Comparison of ENCODE assay signal across 8 mouse cellular contexts in genomic region chr15:80256242-80256641, GRCm38 (mm10). TPM values are rescaled to one million over a fixed set of nuclear protein-coding genes. Genes with fewer than 3 reads are reported as not detected.
DNase-seq lines count a peak whose midpoint lies in the region; ATAC-seq and TF ChIP-seq lines count a peak whose summit lies in the region.

No protein-coding gene starts in this region.

- H3K9ac ChIP-seq in intestine, postnatal 0 days (ENCODE audit: low read depth, low read length), result peak overlapping the region; percentile 100
- peak overlapping the region; percentile 100 for H3K9ac ChIP-seq in midbrain, postnatal 0 days (replicated peaks; ENCODE audit: low read length, poor library complexity, severe bottlenecking)

- peak overlapping the region; percentile 96 for H3K4me2 ChIP-seq in intestine, postnatal 0 days (replicated peaks; ENCODE audit: low read depth)
- H3K4me2 ChIP-seq in midbrain, postnatal 0 days (ENCODE audit: low read depth, low read length, poor library complexity, severe bottlenecking), result peak overlapping the region; percentile 95

- no peak for TF ChIP-seq CTCF in spleen, adult 2 months (IDR thresholded peaks at IDR 0.05; ENCODE audit: extremely low read depth, insufficient read depth, insufficient read length, insufficient replicate concordance)
- TF ChIP-seq CTCF in intestine, postnatal 0 days (IDR thresholded peaks at IDR 0.05; ENCODE audit: low read depth), result no peak
- no peak for TF ChIP-seq CTCF in midbrain, postnatal 0 days (IDR thresholded peaks at IDR 0.05)

- no peaks in the 10 kb centered on the region for H3K9me3 ChIP-seq in intestine, postnatal 0 days (ENCODE audit: control insufficient read depth)
- H3K9me3 ChIP-seq in midbrain, postnatal 0 days (ENCODE audit: low read length), result no peaks in the 10 kb centered on the region

- H3K36me3 ChIP-seq in spleen, adult 2 months (ENCODE audit: control insufficient read depth, insufficient read depth, low read length), result peaks cover 27% of the 10 kb centered on the region
- H3K36me3 ChIP-seq in intestine, postnatal 0 days (ENCODE audit: control insufficient read depth, insufficient read depth), result peaks cover 33% of the 10 kb centered on the region
- H3K36me3 ChIP-seq in midbrain, postnatal 0 days (ENCODE audit: insufficient read depth, low read length), result peaks cover 39% of the 10 kb centered on the region

- peaks cover 9% of the 10 kb centered on the region; the same call in 1 of the 2 replicates for H3K4me1 ChIP-seq in spleen, adult 2 months (ENCODE audit: control insufficient read depth, insufficient read depth, insufficient read length)
- H3K4me1 ChIP-seq in intestine, postnatal 0 days (replicated peaks; ENCODE audit: control insufficient read depth, insufficient read depth, low read length), result peaks cover 18% of the 10 kb centered on the region
- peaks cover 6% of the 10 kb centered on the region; the same call in 1 of the 2 replicates for H3K4me1 ChIP-seq in midbrain, postnatal 0 days (ENCODE audit: insufficient read depth, low read length)

- H3K27me3 ChIP-seq in spleen, adult 2 months (ENCODE audit: control insufficient read depth, insufficient read depth, low read length), result no peaks in the 10 kb centered on the region
- no peaks in the 10 kb centered on the region for H3K27me3 ChIP-seq in intestine, postnatal 0 days (replicated peaks; ENCODE audit: control insufficient read depth, insufficient read depth, low read length)
- no peaks in the 10 kb centered on the region for H3K27me3 ChIP-seq in midbrain, postnatal 0 days (ENCODE audit: insufficient read depth, low read length)

- ATAC-seq in intestine, postnatal 0 days, result no peak
- ATAC-seq in midbrain, postnatal 0 days (ENCODE audit: low FRiP score), result no peak

- WGBS in spleen, adult 2 months, result 11% methylated on average over 16 of the region's 16 CpGs
- WGBS in intestine, postnatal 0 days, result 3% methylated on average over 16 of the region's 16 CpGs
- WGBS in midbrain, postnatal 0 days, result 11% methylated on average over 16 of the region's 16 CpGs

- DNase-seq in adrenal gland, adult 18-20 months (ENCODE audit: low spot score in 2 of 2), result peak; percentile 32 to 37
- no peak for DNase-seq in adrenal gland, postnatal 36 days
- no peak for DNase-seq in spleen, adult 2 months (ENCODE audit: low read depth in 1 of 2, low spot score in 2 of 2)
- no peak for DNase-seq in spleen, postnatal 14 days (ENCODE audit: low spot score in 2 of 2)
- no peak for DNase-seq in midbrain, postnatal 0 days (ENCODE audit: low spot score)
- DNase-seq in frontal cortex, postnatal 36 days (ENCODE audit: low spot score in 2 of 2), result no peak
- no peak for DNase-seq in layer of hippocampus, postnatal 36 days

- no peak for TF ChIP-seq POLR2A in spleen, adult 2 months (IDR thresholded peaks at IDR 0.05; ENCODE audit: low read depth, low read length)

- H3K4me3 ChIP-seq in spleen, adult 2 months (ENCODE audit: extremely low read depth, insufficient read depth, insufficient read length), result peak overlapping the region; percentile 89
- H3K4me3 ChIP-seq in intestine, postnatal 0 days (ENCODE audit: low read depth, low read length), result peak overlapping the region; percentile 100
- peak overlapping the region; percentile 90 for H3K4me3 ChIP-seq in midbrain, postnatal 0 days (ENCODE audit: low read depth, low read length)

- peak overlapping the region; percentile 64 for H3K27ac ChIP-seq in spleen, adult 2 months (ENCODE audit: insufficient read depth, low read length)
- H3K27ac ChIP-seq in intestine, postnatal 0 days (ENCODE audit: low read depth, low read length), result peak overlapping the region; percentile 100
- peak overlapping the region; percentile 99 for H3K27ac ChIP-seq in midbrain, postnatal 0 days (ENCODE audit: low read depth, low read length)

RNA-seq across cellular contexts. Expression of gene Atf4, which starts 1.3 kb away (rescaled TPM):
- total RNA-seq in adrenal gland, adult 18-20 months (2021), result 100 to 1,000 TPM; 237 to 275 TPM
- 100 to 1,000 TPM; 263 to 281 TPM for total RNA-seq in adrenal gland, postnatal 36 days (2021)
- polyA plus RNA-seq in spleen, adult 2 months (2012; rRNA removed), result 101 and 146 TPM in 2 replicates
- polyA plus RNA-seq in intestine, postnatal 0 days (2015; fragmentation: Nextera tagmentation; extraction: Ambion mirVana), result 95.2 and 106 TPM in 2 replicates
- total RNA-seq in midbrain, postnatal 0 days (2014; rRNA removed), result 151 and 168 TPM in 2 replicates
- 107 and 110 TPM in 2 replicates for polyA plus RNA-seq in midbrain, postnatal 0 days (2015; fragmentation: Nextera tagmentation; extraction: Ambion mirVana)
- 10 to 100 TPM; 94.7 to 95.9 TPM for total RNA-seq in layer of hippocampus, postnatal 36 days (2021)

RNA-seq across cellular contexts. Expression of gene Rps19bp1, which starts 7.9 kb away (rescaled TPM):
- total RNA-seq in adrenal gland, adult 18-20 months (2021), result 10 to 100 TPM; 42.6 to 48.1 TPM
- 10 to 100 TPM; 41.4 to 46.9 TPM for total RNA-seq in adrenal gland, postnatal 36 days (2021)
- 10.4 and 17.7 TPM in 2 replicates for polyA plus RNA-seq in spleen, adult 2 months (2012; rRNA removed)
- polyA plus RNA-seq in intestine, postnatal 0 days (2015; fragmentation: Nextera tagmentation; extraction: Ambion mirVana), result 48.4 and 49.3 TPM in 2 replicates
- 34.5 and 43.8 TPM in 2 replicates for total RNA-seq in midbrain, postnatal 0 days (2014; rRNA removed)
- 86.9 and 87.1 TPM in 2 replicates for polyA plus RNA-seq in midbrain, postnatal 0 days (2015; fragmentation: Nextera tagmentation; extraction: Ambion mirVana)
- 10 to 100 TPM; 35.8 to 37.5 TPM for total RNA-seq in layer of hippocampus, postnatal 36 days (2021)

RNA-seq across cellular contexts. Expression of gene AC140267.1, which starts 20.6 kb away (rescaled TPM):
- 10 to 100 TPM in 1 of 2 experiments, not detected in 1; 11.6 TPM for total RNA-seq in adrenal gland, adult 18-20 months (2021)
- total RNA-seq in adrenal gland, postnatal 36 days (2021), result 10 to 100 TPM; 13.7 to 16.1 TPM
- polyA plus RNA-seq in spleen, adult 2 months (2012; rRNA removed), result not detected in 2 replicates
- polyA plus RNA-seq in intestine, postnatal 0 days (2015; fragmentation: Nextera tagmentation; extraction: Ambion mirVana), result not detected in 2 replicates
- total RNA-seq in midbrain, postnatal 0 days (2014; rRNA removed), result not detected in 2 replicates
- polyA plus RNA-seq in midbrain, postnatal 0 days (2015; fragmentation: Nextera tagmentation; extraction: Ambion mirVana), result 5.1 and 5.6 TPM in 2 replicates
- total RNA-seq in layer of hippocampus, postnatal 36 days (2021), result 10 to 100 TPM; 12.5 to 21.9 TPM

RNA-seq across cellular contexts. Expression of gene Mief1, which starts 22.4 kb away (rescaled TPM):
- total RNA-seq in adrenal gland, adult 18-20 months (2021), result 10 to 100 TPM; 45.3 to 52.3 TPM
- total RNA-seq in adrenal gland, postnatal 36 days (2021), result 10 to 100 TPM; 44.7 to 49.2 TPM
- 11.7 and 13.1 TPM in 2 replicates for polyA plus RNA-seq in spleen, adult 2 months (2012; rRNA removed)
- 12.0 and 14.2 TPM in 2 replicates for polyA plus RNA-seq in intestine, postnatal 0 days (2015; fragmentation: Nextera tagmentation; extraction: Ambion mirVana)
- 46.3 and 47.2 TPM in 2 replicates for total RNA-seq in midbrain, postnatal 0 days (2014; rRNA removed)
- polyA plus RNA-seq in midbrain, postnatal 0 days (2015; fragmentation: Nextera tagmentation; extraction: Ambion mirVana), result 19.4 and 21.9 TPM in 2 replicates
- total RNA-seq in layer of hippocampus, postnatal 36 days (2021), result 10 to 100 TPM; 30.8 to 32.4 TPM

RNA-seq across cellular contexts. Expression of gene Cacna1i, which starts 30.8 kb away (rescaled TPM):
- total RNA-seq in adrenal gland, adult 18-20 months (2021), result under 1 TPM; 0.29 to 0.40 TPM
- under 1 TPM; 0.30 to 0.63 TPM for total RNA-seq in adrenal gland, postnatal 36 days (2021)
- polyA plus RNA-seq in spleen, adult 2 months (2012; rRNA removed), result 18.9 and 23.7 TPM in 2 replicates
- polyA plus RNA-seq in intestine, postnatal 0 days (2015; fragmentation: Nextera tagmentation; extraction: Ambion mirVana), result 0.03 TPM in 1 of 2 replicates, not detected in the other
- total RNA-seq in midbrain, postnatal 0 days (2014; rRNA removed), result 14.6 and 23.2 TPM in 2 replicates
- polyA plus RNA-seq in midbrain, postnatal 0 days (2015; fragmentation: Nextera tagmentation; extraction: Ambion mirVana), result 0.65 and 1.1 TPM in 2 replicates
- 10 to 100 TPM; 43.0 to 43.8 TPM for total RNA-seq in layer of hippocampus, postnatal 36 days (2021)

Comparison
In these comparisons a context has a peak if more than half of its experiments do, and no peak if none do; other contexts are left out.
1. DNase-seq: peak in adrenal gland, adult 18-20 months (2 of 2); none in adrenal gland, postnatal 36 days (0 of 2), spleen, adult 2 months (0 of 2), spleen, postnatal 14 days (0 of 2), midbrain, postnatal 0 days (single experiment), frontal cortex, postnatal 36 days (0 of 2) and layer of hippocampus, postnatal 36 days (0 of 2).
2. Peak in every context shown above with its lines, with median percentiles within 50 percentile points of each other: H3K27ac ChIP-seq and H3K4me3 ChIP-seq.